Mouse (Mus musculus): Measurements from ENCODE around the gene Dnm3.

GRCm38 (mm10) chr1:162158486-162158885 is 319.3 kb downstream of the Dnm3 start:
- no peak for TF ChIP-seq MYOD1 (IDR thresholded peaks at IDR 0.05; ENCODE audit: control insufficient read depth in 1 of 3, insufficient read length in 2 of 3, low read depth in 2 of 3)
- TF ChIP-seq MAX (IDR thresholded peaks at IDR 0.05; ENCODE audit: low read depth) = no peak
- TF ChIP-seq SRF (IDR thresholded peaks at IDR 0.05; ENCODE audit: control insufficient read depth, insufficient read length, low read depth) = no peak
- no peak for TF ChIP-seq POLR2A (IDR thresholded peaks at IDR 0.05; ENCODE audit: insufficient read length, low read depth)
- no peak for TF ChIP-seq MYOG (IDR thresholded peaks at IDR 0.05; ENCODE audit: control insufficient read depth in 1 of 3, insufficient read depth in 1 of 3, insufficient read length in 2 of 3, low read depth in 2 of 3)
- TF ChIP-seq POLR2AphosphoS2 (IDR thresholded peaks at IDR 0.05; ENCODE audit: insufficient read length, low read depth) = no peak
- TF ChIP-seq REST (IDR thresholded peaks at IDR 0.05; ENCODE audit: insufficient read depth, insufficient read length) = no peak
- TF ChIP-seq TCF12 (IDR thresholded peaks at IDR 0.05; ENCODE audit: insufficient read depth, poor library complexity, severe bottlenecking) = no peak
- TF ChIP-seq TCF3 (IDR thresholded peaks at IDR 0.05; ENCODE audit: insufficient read length, low read depth) = no peak
- TF ChIP-seq USF1 (IDR thresholded peaks at IDR 0.05; ENCODE audit: low read depth) = no peak
- no peak for TF ChIP-seq CEBPB (IDR thresholded peaks at IDR 0.05; ENCODE audit: insufficient read depth, poor library complexity, severe bottlenecking)
- no peak for TF ChIP-seq E2F4 (IDR thresholded peaks at IDR 0.05; ENCODE audit: insufficient read depth)
